Comparison of ENCODE assay signal across 15 mouse cellular contexts in the genomic region with DNA sequence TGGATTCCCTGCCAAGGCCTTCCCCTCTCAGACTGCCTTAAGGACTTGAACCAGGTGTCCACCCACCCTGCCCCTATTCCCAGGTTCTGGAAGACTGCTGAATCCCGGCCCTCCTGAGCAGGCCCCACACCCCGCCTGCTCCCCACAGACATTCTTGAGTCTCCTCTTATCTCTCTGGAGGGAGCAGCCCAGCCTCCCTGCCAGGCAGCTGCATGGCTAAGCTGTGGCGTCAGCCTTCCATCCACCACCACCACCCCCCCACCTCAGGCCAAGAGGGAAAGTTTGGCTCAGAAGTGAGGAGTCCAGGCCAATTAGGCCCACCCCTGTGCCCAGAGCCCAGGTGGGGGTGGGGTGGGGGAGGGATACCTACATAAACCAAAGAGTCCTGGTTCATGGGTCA. TPM values are rescaled to one million over a fixed set of nuclear protein-coding genes. Genes with fewer than 3 reads are reported as not detected.
DNase-seq lines count a peak whose midpoint lies in the region; ATAC-seq and TF ChIP-seq lines count a peak whose summit lies in the region.
"Had no signal": no experiment of that assay in that cellular context is flagged by ENCODE, and none has a peak within 500 bp of the region (broad histone marks: within the 10 kb centered on the region; RNA-seq: fewer than 3 reads in every experiment).

No protein-coding gene starts in this region.

- no peak; the same call in 1 of the 2 replicates for ATAC-seq in heart, embryonic 11.5 days (replicated peaks; ENCODE audit: insufficient number of reproducible peaks, low FRiP score, low TSS enrichment)
- peak; percentile 37 for ATAC-seq in heart, postnatal 0 days (ENCODE audit: insufficient read depth, low read depth)
- ATAC-seq in liver, embryonic 14.5 days (ENCODE audit: insufficient read depth), result no peak
- ATAC-seq in midbrain, embryonic 16.5 days, result no peak
- ATAC-seq: hindbrain, embryonic 16.5 days had no signal

- no peak for TF ChIP-seq POLR2A in myocyte (IDR thresholded peaks at IDR 0.05; ENCODE audit: insufficient read length, low read depth)

- 0 out of 2 replicates have a peak overlapping the region, but pooled peaks have one; percentile 35 for H3K27ac ChIP-seq in heart, embryonic 11.5 days (ENCODE audit: low read depth, low read length)
- no peak overlapping the region for H3K27ac ChIP-seq in heart, postnatal 0 days (ENCODE audit: low read depth)
- no peak overlapping the region for H3K27ac ChIP-seq in liver, embryonic 14.5 days
- no peak overlapping the region for H3K27ac ChIP-seq in midbrain, embryonic 16.5 days (ENCODE audit: low read length)
- H3K27ac ChIP-seq: forebrain, embryonic 12.5 days; midbrain, embryonic 10.5 days; neural tube, embryonic 12.5 days had no signal

- no peak overlapping the region for H3K9ac ChIP-seq in heart, embryonic 11.5 days (ENCODE audit: low read depth, low read length)
- no peak overlapping the region for H3K9ac ChIP-seq in heart, postnatal 0 days (replicated peaks; ENCODE audit: low read depth, low read length)
- H3K9ac ChIP-seq in liver, embryonic 14.5 days (replicated peaks), result no peak overlapping the region; the same call in 1 of the 2 replicates
- H3K9ac ChIP-seq in midbrain, embryonic 16.5 days (ENCODE audit: low read depth, low read length), result no peak overlapping the region
- H3K9ac ChIP-seq: forebrain, embryonic 12.5 days; neural tube, embryonic 12.5 days had no signal

- no peak overlapping the region; the same call in 1 of the 2 replicates for H3K4me3 ChIP-seq in heart, embryonic 11.5 days (ENCODE audit: low read depth, low read length)
- no peak overlapping the region for H3K4me3 ChIP-seq in heart, postnatal 0 days (ENCODE audit: low read depth, low read length)
- H3K4me3 ChIP-seq in liver, embryonic 14.5 days (ENCODE audit: insufficient read depth in 1 of 2, low read depth in 2 of 2, low read length in 2 of 2), result peak overlapping the region in 1 of 2 experiments; percentile 8; a peak in 1 of 4 replicates
- H3K4me3 ChIP-seq in myocyte, result no peak overlapping the region
- H3K4me3 ChIP-seq in midbrain, embryonic 16.5 days (ENCODE audit: low read depth, low read length), result no peak overlapping the region
- H3K4me3 ChIP-seq: forebrain, embryonic 12.5 days; midbrain, embryonic 10.5 days; neural tube, embryonic 12.5 days had no signal

- H3ac ChIP-seq in myocyte (ENCODE audit: control insufficient read depth, insufficient read length), result no peak overlapping the region

- H3K9me3 ChIP-seq in heart, embryonic 11.5 days (replicated peaks; ENCODE audit: control insufficient read depth, low read length), result no peaks in the 10 kb centered on the region
- H3K9me3 ChIP-seq in heart, postnatal 0 days (replicated peaks; ENCODE audit: control insufficient read depth, low read length), result no peaks in the 10 kb centered on the region
- H3K9me3 ChIP-seq in liver, embryonic 14.5 days (ENCODE audit: control insufficient read depth, low read length), result no peaks in the 10 kb centered on the region
- H3K9me3 ChIP-seq in midbrain, embryonic 16.5 days (replicated peaks; ENCODE audit: control insufficient read depth, low read length, poor library complexity, severe bottlenecking), result no peaks in the 10 kb centered on the region
- H3K9me3 ChIP-seq: forebrain, embryonic 12.5 days; midbrain, embryonic 10.5 days; neural tube, embryonic 12.5 days had no signal

- H3K79me2 ChIP-seq in myocyte (ENCODE audit: control insufficient read depth, insufficient read depth), result no peaks in the 10 kb centered on the region

- 15% methylated on average over 3 of the region's 3 CpGs for WGBS in heart, embryonic 11.5 days (ENCODE audit: insufficient replicate concordance)
- WGBS in heart, postnatal 0 days, result 37% methylated on average over 3 of the region's 3 CpGs
- 9% methylated on average over 3 of the region's 3 CpGs for WGBS in liver, embryonic 14.5 days (ENCODE audit: insufficient replicate concordance)
- 61% methylated on average over 3 of the region's 3 CpGs for WGBS in midbrain, embryonic 16.5 days

- TF ChIP-seq CTCF in heart, postnatal 0 days (IDR thresholded peaks at IDR 0.05; ENCODE audit: low read depth), result no peak
- TF ChIP-seq CTCF in liver, embryonic 14.5 days (IDR thresholded peaks at IDR 0.05; ENCODE audit: low read depth), result no peak

- DNase-seq in heart, adult 11 months, result no peak
- DNase-seq in heart, postnatal 0 days (ENCODE audit: low spot score), result no peak
- no peak for DNase-seq in liver, embryonic 14.5 days (ENCODE audit: low read depth in 3 of 3, low spot score in 3 of 3)
- DNase-seq in cerebellum, postnatal 36 days, result no peak
- no peak for DNase-seq in layer of hippocampus, postnatal 14 days (ENCODE audit: low spot score in 2 of 2)
- DNase-seq: gastrocnemius, postnatal 36 days; kidney, postnatal 25 days; right cerebral cortex, adult 18-20 months had no signal

- peaks cover 8% of the 10 kb centered on the region for H3K4me1 ChIP-seq in heart, embryonic 11.5 days (ENCODE audit: control insufficient read depth, insufficient read depth, low read length)
- 0 out of 2 replicates have a peak, but pooled peaks cover 4% of the 10 kb centered on the region for H3K4me1 ChIP-seq in heart, postnatal 0 days (ENCODE audit: control insufficient read depth, insufficient read depth)
- peaks cover 3 to 28% of the 10 kb centered on the region in 2 experiments; a peak in 2 of 4 replicates for H3K4me1 ChIP-seq in liver, embryonic 14.5 days (replicated peaks; ENCODE audit: control insufficient read depth in 2 of 2, insufficient read depth in 2 of 2, low read length in 1 of 2)
- peaks cover 5% of the 10 kb centered on the region for H3K4me1 ChIP-seq in midbrain, embryonic 16.5 days (ENCODE audit: control insufficient read depth, insufficient read depth, low read length)

- no peak for TF ChIP-seq EP300 in heart, postnatal 0 days (IDR thresholded peaks at IDR 0.05; ENCODE audit: low read depth)
- TF ChIP-seq EP300 in liver, embryonic 14.5 days (IDR thresholded peaks at IDR 0.05; ENCODE audit: low read depth), result no peak

- H3K36me3 ChIP-seq in heart, embryonic 11.5 days (ENCODE audit: control insufficient read depth, insufficient read depth, low read length), result no peaks in the 10 kb centered on the region
- no peaks in the 10 kb centered on the region for H3K36me3 ChIP-seq in heart, postnatal 0 days (replicated peaks; ENCODE audit: control insufficient read depth, insufficient read depth, low read length)
- no peaks in the 10 kb centered on the region for H3K36me3 ChIP-seq in liver, embryonic 14.5 days (replicated peaks; ENCODE audit: control insufficient read depth, insufficient read depth, low read depth)
- H3K36me3 ChIP-seq in myocyte (ENCODE audit: control insufficient read depth, insufficient read depth), result no peaks in the 10 kb centered on the region
- H3K36me3 ChIP-seq in midbrain, embryonic 16.5 days (ENCODE audit: control insufficient read depth, insufficient read depth, low read length), result no peaks in the 10 kb centered on the region
- H3K36me3 ChIP-seq: forebrain, embryonic 12.5 days; midbrain, embryonic 10.5 days; neural tube, embryonic 12.5 days had no signal

- no peaks in the 10 kb centered on the region for H3K27me3 ChIP-seq in heart, embryonic 11.5 days (ENCODE audit: control insufficient read depth, insufficient read depth, low read length)
- H3K27me3 ChIP-seq in heart, postnatal 0 days (ENCODE audit: control insufficient read depth, insufficient read depth, low read length), result peaks cover 15% of the 10 kb centered on the region
- peaks cover 7% of the 10 kb centered on the region for H3K27me3 ChIP-seq in liver, embryonic 14.5 days (ENCODE audit: control insufficient read depth, insufficient read depth, low read length)
- H3K27me3 ChIP-seq in myocyte (ENCODE audit: control insufficient read depth, insufficient read depth, insufficient read length), result peaks cover 17% of the 10 kb centered on the region
- peaks cover 8% of the 10 kb centered on the region for H3K27me3 ChIP-seq in midbrain, embryonic 16.5 days (ENCODE audit: control insufficient read depth, insufficient read depth, low read depth, low read length)

- peak overlapping the region; percentile 82 for H3K4me2 ChIP-seq in heart, embryonic 11.5 days
- H3K4me2 ChIP-seq in heart, postnatal 0 days (ENCODE audit: low read depth, low read length), result no peak overlapping the region
- H3K4me2 ChIP-seq in liver, embryonic 14.5 days (ENCODE audit: low read depth), result peak overlapping the region; percentile 71
- H3K4me2 ChIP-seq in myocyte (ENCODE audit: low read depth), result no peak overlapping the region
- H3K4me2 ChIP-seq in midbrain, embryonic 16.5 days (ENCODE audit: low read length), result no peak overlapping the region
- H3K4me2 ChIP-seq: forebrain, embryonic 12.5 days; neural tube, embryonic 12.5 days had no signal

RNA-seq across cellular contexts. Expression of a gene that starts 2.1 kb away (rescaled TPM):
- 22.7 and 23.0 TPM in 2 replicates for polyA plus RNA-seq in heart, embryonic 11.5 days (2014; fragmentation: Nextera tagmentation; extraction: Ambion mirVana)
- total RNA-seq in heart, postnatal 0 days (2014; rRNA removed; ENCODE audit: low replicate concordance), result 4.9 and 5.3 TPM in 2 replicates
- 1.3 and 1.6 TPM in 2 replicates for polyA plus RNA-seq in heart, postnatal 0 days (2015; fragmentation: Nextera tagmentation; extraction: Ambion mirVana)
- 6.4 and 9.1 TPM in 2 replicates for polyA plus RNA-seq in liver, embryonic 14.5 days (2012; rRNA removed)
- 3.5 and 3.7 TPM in 2 replicates for polyA plus RNA-seq in liver, embryonic 14.5 days (2014; fragmentation: Nextera tagmentation; extraction: Ambion mirVana)
- 1.5 TPM for polyA plus RNA-seq in myocyte (2012; fragmentation: generic; extraction: Trizol)
- polyA plus RNA-seq in midbrain, embryonic 16.5 days (2015; fragmentation: Nextera tagmentation; extraction: Ambion mirVana), result 0.57 and 0.82 TPM in 2 replicates
- 10 to 100 TPM; 29.6 to 31.2 TPM for total RNA-seq in layer of hippocampus, postnatal 14 days (2021)

RNA-seq across cellular contexts. Expression of a gene that starts 34.5 kb away (rescaled TPM):
- 59.3 and 70.9 TPM in 2 replicates for polyA plus RNA-seq in heart, embryonic 11.5 days (2014; fragmentation: Nextera tagmentation; extraction: Ambion mirVana)
- 32.9 and 34.9 TPM in 2 replicates for total RNA-seq in heart, postnatal 0 days (2014; rRNA removed; ENCODE audit: low replicate concordance)
- 19.1 and 20.2 TPM in 2 replicates for polyA plus RNA-seq in heart, postnatal 0 days (2015; fragmentation: Nextera tagmentation; extraction: Ambion mirVana)
- polyA plus RNA-seq in liver, embryonic 14.5 days (2012; rRNA removed), result 53.1 and 75.8 TPM in 2 replicates
- 131 and 145 TPM in 2 replicates for polyA plus RNA-seq in liver, embryonic 14.5 days (2014; fragmentation: Nextera tagmentation; extraction: Ambion mirVana)
- polyA plus RNA-seq in myocyte (2012; fragmentation: generic; extraction: Trizol), result 14.1 TPM
- 19.5 and 21.9 TPM in 2 replicates for polyA plus RNA-seq in midbrain, embryonic 16.5 days (2015; fragmentation: Nextera tagmentation; extraction: Ambion mirVana)
- total RNA-seq in layer of hippocampus, postnatal 14 days (2021), result 10 to 100 TPM in 1 of 2 experiments, 1 to 10 TPM in 1; 8.8 to 10.1 TPM

RNA-seq across cellular contexts. Expression of a gene that starts 34.7 kb away (rescaled TPM):
- polyA plus RNA-seq in heart, embryonic 11.5 days (2014; fragmentation: Nextera tagmentation; extraction: Ambion mirVana), result 412 and 418 TPM in 2 replicates
- total RNA-seq in heart, postnatal 0 days (2014; rRNA removed; ENCODE audit: low replicate concordance), result 188 and 194 TPM in 2 replicates
- 367 and 368 TPM in 2 replicates for polyA plus RNA-seq in heart, postnatal 0 days (2015; fragmentation: Nextera tagmentation; extraction: Ambion mirVana)
- polyA plus RNA-seq in liver, embryonic 14.5 days (2012; rRNA removed), result 78.6 and 107 TPM in 2 replicates
- polyA plus RNA-seq in liver, embryonic 14.5 days (2014; fragmentation: Nextera tagmentation; extraction: Ambion mirVana), result 397 and 402 TPM in 2 replicates
- 291 TPM for polyA plus RNA-seq in myocyte (2012; fragmentation: generic; extraction: Trizol)
- polyA plus RNA-seq in midbrain, embryonic 16.5 days (2015; fragmentation: Nextera tagmentation; extraction: Ambion mirVana), result 278 and 290 TPM in 2 replicates
- total RNA-seq in layer of hippocampus, postnatal 14 days (2021), result 10 to 100 TPM; 90.6 to 91.7 TPM

RNA-seq across cellular contexts. Expression of a gene that starts 55.8 kb away (rescaled TPM):
- 64.6 and 65.8 TPM in 2 replicates for polyA plus RNA-seq in heart, embryonic 11.5 days (2014; fragmentation: Nextera tagmentation; extraction: Ambion mirVana)
- total RNA-seq in heart, postnatal 0 days (2014; rRNA removed; ENCODE audit: low replicate concordance), result 60.1 and 62.4 TPM in 2 replicates
- polyA plus RNA-seq in heart, postnatal 0 days (2015; fragmentation: Nextera tagmentation; extraction: Ambion mirVana), result 21.5 and 22.1 TPM in 2 replicates
- 27.3 and 32.1 TPM in 2 replicates for polyA plus RNA-seq in liver, embryonic 14.5 days (2012; rRNA removed)
- 45.2 and 50.5 TPM in 2 replicates for polyA plus RNA-seq in liver, embryonic 14.5 days (2014; fragmentation: Nextera tagmentation; extraction: Ambion mirVana)
- polyA plus RNA-seq in myocyte (2012; fragmentation: generic; extraction: Trizol), result 120 TPM
- 181 and 190 TPM in 2 replicates for polyA plus RNA-seq in midbrain, embryonic 16.5 days (2015; fragmentation: Nextera tagmentation; extraction: Ambion mirVana)
- total RNA-seq in layer of hippocampus, postnatal 14 days (2021), result 100 to 1,000 TPM; 193 to 203 TPM

Comparison
In these comparisons a context has a peak if more than half of its experiments do, and no peak if none do; other contexts are left out.
1. H3K4me2 ChIP-seq: peak in heart, embryonic 11.5 days (single experiment) and liver, embryonic 14.5 days (single experiment); none in heart, postnatal 0 days (single experiment), myocyte (single experiment) and midbrain, embryonic 16.5 days (single experiment).